Comparison of ENCODE assay signal across 23 mouse cellular contexts in genomic region chr17:12258517-12258916, GRCm38 (mm10).
"Had no signal": no experiment of that assay in that cellular context is flagged by ENCODE, and none has a peak within 500 bp of the region (broad histone marks: within the 10 kb centered on the region; RNA-seq: fewer than 3 reads in every experiment).

No protein-coding gene starts in this region.

- DNase-seq: forebrain, postnatal 0 days; gastrocnemius, postnatal 14 days; gastrocnemius, postnatal 36 days; heart, adult 11 months; heart, adult 2 months; heart, postnatal 14 days; heart, postnatal 36 days; layer of hippocampus, adult 9-11 months; layer of hippocampus, postnatal 36 days; left cerebral cortex, postnatal 4 days; lung, adult 18-20 months had no signal

- H3K4me3 ChIP-seq: heart, adult 2 months; heart, embryonic 13.5 days; heart, embryonic 15.5 days; hindbrain, embryonic 13.5 days; hindbrain, embryonic 15.5 days; limb, embryonic 13.5 days; limb, embryonic 15.5 days; liver, embryonic 12.5 days had no signal

- H3K4me1 ChIP-seq: hindbrain, embryonic 13.5 days; hindbrain, embryonic 15.5 days; liver, embryonic 12.5 days had no signal

- H3K9me3 ChIP-seq: heart, embryonic 13.5 days; heart, embryonic 15.5 days; hindbrain, embryonic 13.5 days; hindbrain, embryonic 15.5 days; limb, embryonic 13.5 days; limb, embryonic 15.5 days; liver, embryonic 12.5 days had no signal

- H3K27ac ChIP-seq: heart, adult 2 months; heart, embryonic 13.5 days; heart, embryonic 15.5 days; hindbrain, embryonic 13.5 days; hindbrain, embryonic 15.5 days; hindbrain, postnatal 0 days; kidney, postnatal 0 days; limb, embryonic 13.5 days; limb, embryonic 15.5 days; liver, embryonic 12.5 days; liver, embryonic 14.5 days had no signal

- ATAC-seq: forebrain, postnatal 0 days; hindbrain, postnatal 0 days; intestine, embryonic 16.5 days; liver, embryonic 12.5 days had no signal

- H3K9ac ChIP-seq: forebrain, postnatal 0 days; heart, embryonic 13.5 days; heart, embryonic 15.5 days; hindbrain, embryonic 13.5 days; hindbrain, embryonic 15.5 days; limb, embryonic 13.5 days; limb, embryonic 15.5 days; liver, embryonic 12.5 days; liver, embryonic 14.5 days had no signal

- H3K27me3 ChIP-seq: heart, embryonic 13.5 days; heart, embryonic 15.5 days; hindbrain, embryonic 13.5 days; hindbrain, embryonic 15.5 days; limb, embryonic 13.5 days; limb, embryonic 15.5 days; liver, embryonic 12.5 days had no signal

- H3K4me2 ChIP-seq: heart, embryonic 11.5 days; heart, embryonic 13.5 days; heart, embryonic 15.5 days; hindbrain, embryonic 13.5 days; hindbrain, embryonic 15.5 days; limb, embryonic 13.5 days; limb, embryonic 15.5 days; liver, embryonic 12.5 days had no signal
